Mouse (Mus musculus): ENCODE measurements around the gene Alg12. TPM values are rescaled to one million over a fixed set of nuclear protein-coding genes. Genes with fewer than 3 reads are reported as not detected.

Gene Alg12
- polyA plus RNA-seq, 1 experiment from 2014 or later = 8.1 TPM

DNA sequence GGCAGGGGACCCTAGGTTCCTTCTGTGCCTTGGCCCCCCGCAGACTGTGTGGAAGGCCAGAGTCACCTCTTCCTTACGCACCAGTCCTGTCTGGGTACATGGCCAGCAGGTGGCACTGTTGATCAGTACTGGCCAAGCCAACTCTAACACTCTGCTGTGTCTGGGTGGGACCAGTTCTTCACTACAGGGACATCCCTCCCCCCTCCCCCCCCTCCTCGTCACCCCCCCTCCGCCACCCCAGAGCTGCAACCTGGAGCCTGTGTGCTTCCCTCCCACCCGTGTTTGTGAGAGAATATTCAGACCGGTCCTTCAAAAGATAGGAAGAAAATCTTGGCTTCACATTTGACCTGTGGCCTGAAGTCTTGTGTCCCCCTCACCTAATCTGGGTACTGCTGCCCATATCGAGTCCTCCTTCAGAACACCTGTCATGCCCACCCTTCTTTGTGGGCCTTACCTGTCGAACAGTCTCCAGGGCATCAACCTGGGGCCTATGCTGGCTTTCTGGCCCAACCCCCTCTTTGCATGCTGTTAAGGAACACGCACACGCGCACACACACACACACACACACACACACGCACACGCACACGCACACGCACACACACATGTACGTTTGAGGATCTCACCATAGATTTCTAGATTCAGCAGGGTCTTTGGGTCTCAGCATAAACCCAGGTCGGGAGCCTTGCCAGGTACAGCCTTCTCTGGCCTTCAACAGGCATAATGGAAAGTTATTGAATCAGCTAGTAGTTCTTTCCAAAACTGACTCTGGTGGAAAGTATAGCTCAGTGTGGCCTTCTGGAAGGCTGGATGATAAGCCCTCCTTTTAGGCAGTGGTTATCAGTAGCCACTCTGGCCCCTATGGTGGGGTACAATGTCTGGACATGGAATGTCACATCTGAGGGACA lies 9.9 kb upstream of the Alg12 start:
- Histone ChIP-seq H3K27ac (replicated peaks; ENCODE audit: low read depth, low read length) (no peak overlapping the region), H3K4me2 (ENCODE audit: low read length) (no peak overlapping the region), H3K9ac (replicated peaks; ENCODE audit: low read length) (no peak overlapping the region), H3K27me3 (ENCODE audit: control insufficient read depth, insufficient read depth, low read length) (no peaks in the 10 kb centered on the region), H3K36me3 (ENCODE audit: control insufficient read depth, insufficient read depth, low read length) (peaks cover 32% of the 10 kb centered on the region), H3K9me3 (ENCODE audit: control insufficient read depth, low read length) (no peaks in the 10 kb centered on the region), H3K4me1 (ENCODE audit: control insufficient read depth, insufficient read depth, low read length) (no peaks in the 10 kb centered on the region), H3K4me3 (replicated peaks; ENCODE audit: low read depth, low read length) (no peak overlapping the region)
- WGBS = 57% methylated on average over 17 of the region's 17 CpGs
- peak; percentile 87 for ATAC-seq (ENCODE audit: low FRiP score, low TSS enrichment)
- peak; percentile 92 for DNase-seq

DNA sequence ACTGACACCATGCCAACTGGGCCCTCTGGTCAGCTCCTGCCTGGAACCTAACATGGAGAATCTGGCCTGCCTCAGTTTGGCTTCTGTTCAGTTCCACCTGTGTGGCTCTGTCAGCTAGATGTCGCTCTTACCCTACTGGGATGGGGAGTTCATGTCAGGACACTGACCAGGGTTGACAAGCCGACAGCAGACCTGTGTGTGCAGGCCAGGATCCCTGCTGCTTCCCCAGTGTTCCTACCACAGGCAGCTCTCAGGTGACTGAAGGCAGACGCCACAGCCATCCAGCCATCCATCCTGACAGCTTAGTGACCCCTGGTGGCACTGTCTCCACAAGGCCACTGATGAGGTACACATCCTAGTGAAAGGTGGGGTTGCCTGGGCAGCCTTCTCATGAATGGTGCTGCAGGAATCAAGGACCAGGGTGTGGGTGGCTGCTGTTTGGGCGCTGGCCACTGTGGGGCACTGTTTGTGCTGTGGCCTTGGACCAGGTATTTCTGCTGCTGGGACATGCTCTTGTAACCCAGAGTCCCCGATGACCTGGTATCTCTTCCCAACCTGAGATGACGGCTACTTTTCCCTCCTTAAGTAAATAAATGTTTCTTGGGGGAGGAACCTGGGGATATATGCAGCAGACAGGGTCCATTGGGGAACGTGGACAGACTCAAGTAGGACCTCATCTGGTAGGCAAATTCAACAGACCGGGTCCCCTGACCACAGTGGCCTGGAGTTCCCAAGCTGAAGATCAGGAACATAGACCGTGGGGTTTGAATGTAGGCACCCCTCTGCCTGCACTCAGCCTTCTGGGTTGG lies 9.1 kb upstream of the Alg12 start:
- 0 out of 2 replicates have a peak, but pooled peaks have one; percentile 40 for ATAC-seq (ENCODE audit: low FRiP score, low TSS enrichment)
- 26% methylated on average over 9 of the region's 9 CpGs for WGBS
- peaks cover 41% of the 10 kb centered on the region for H3K36me3 ChIP-seq (ENCODE audit: control insufficient read depth, insufficient read depth, low read length)
- H3K9me3 ChIP-seq (ENCODE audit: control insufficient read depth, low read length) = no peaks in the 10 kb centered on the region
- H3K27ac ChIP-seq (replicated peaks; ENCODE audit: low read depth, low read length) = no peak overlapping the region
- no peaks in the 10 kb centered on the region for H3K4me1 ChIP-seq (ENCODE audit: control insufficient read depth, insufficient read depth, low read length)
- no peak overlapping the region for H3K9ac ChIP-seq (replicated peaks; ENCODE audit: low read length)
- peak; percentile 53 for DNase-seq
- H3K4me3 ChIP-seq (replicated peaks; ENCODE audit: low read depth, low read length) = no peak overlapping the region
- H3K27me3 ChIP-seq (ENCODE audit: control insufficient read depth, insufficient read depth, low read length) = no peaks in the 10 kb centered on the region
- no peak overlapping the region for H3K4me2 ChIP-seq (ENCODE audit: low read length)

DNA sequence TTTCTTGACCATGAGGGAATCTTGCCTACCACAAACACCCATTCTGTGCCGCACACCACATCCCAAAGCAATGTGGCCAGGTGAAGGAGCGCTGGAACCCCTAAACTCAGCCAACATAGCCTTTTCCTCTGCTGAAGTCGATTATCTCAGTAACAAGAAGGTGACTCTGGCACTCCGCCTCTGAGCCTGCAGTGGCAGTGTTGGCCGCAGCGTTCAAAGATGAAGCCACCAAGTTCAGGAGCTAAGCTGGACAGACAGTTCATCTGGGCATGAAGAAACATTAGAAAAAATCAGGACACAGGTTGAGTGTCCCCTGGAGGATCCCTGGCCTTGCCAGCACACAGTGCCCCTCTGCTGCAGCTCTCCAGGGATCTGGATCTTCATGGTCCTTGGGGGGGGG lies 8.3 kb upstream of the Alg12 start:
- H3K4me3 ChIP-seq (replicated peaks; ENCODE audit: low read depth, low read length) = no peak overlapping the region
- no peak for DNase-seq
- no peaks in the 10 kb centered on the region for H3K4me1 ChIP-seq (ENCODE audit: control insufficient read depth, insufficient read depth, low read length)
- no peak overlapping the region for H3K4me2 ChIP-seq (ENCODE audit: low read length)
- H3K27me3 ChIP-seq (ENCODE audit: control insufficient read depth, insufficient read depth, low read length) = no peaks in the 10 kb centered on the region
- peaks cover 48% of the 10 kb centered on the region for H3K36me3 ChIP-seq (ENCODE audit: control insufficient read depth, insufficient read depth, low read length)
- WGBS = 95% methylated on average over 6 of the region's 6 CpGs
- H3K9me3 ChIP-seq (ENCODE audit: control insufficient read depth, low read length) = no peaks in the 10 kb centered on the region
- ATAC-seq (ENCODE audit: low FRiP score, low TSS enrichment) = no peak
- H3K27ac ChIP-seq (replicated peaks; ENCODE audit: low read depth, low read length) = no peak overlapping the region
- H3K9ac ChIP-seq (replicated peaks; ENCODE audit: low read length) = no peak overlapping the region

DNA sequence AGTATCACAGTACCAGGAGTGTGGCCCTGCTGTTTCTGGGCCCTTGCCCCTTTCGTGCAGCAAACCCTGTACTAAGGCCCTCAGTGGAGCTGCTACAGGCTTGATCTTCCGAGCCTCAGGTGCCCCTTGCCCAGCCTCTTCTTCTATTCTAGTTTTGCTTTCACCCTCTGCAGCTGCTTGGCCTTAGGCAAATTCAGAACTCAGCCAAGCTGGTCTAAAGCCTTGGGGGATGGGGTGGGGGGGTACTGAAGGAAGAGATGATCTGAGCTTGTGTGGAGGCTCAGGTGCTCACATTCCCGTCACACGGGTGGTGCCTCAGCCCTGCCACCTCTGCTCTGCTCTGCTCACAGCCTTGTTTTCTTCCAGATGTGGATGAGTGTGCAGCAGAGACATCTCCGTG lies 4.3 kb upstream of the Alg12 start:
- Histone ChIP-seq H3K36me3 (ENCODE audit: control insufficient read depth, insufficient read depth, low read length) (peaks cover 56% of the 10 kb centered on the region), H3K9me3 (ENCODE audit: control insufficient read depth, low read length) (no peaks in the 10 kb centered on the region), H3K4me1 (ENCODE audit: control insufficient read depth, insufficient read depth, low read length) (peaks cover 15% of the 10 kb centered on the region), H3K9ac (replicated peaks; ENCODE audit: low read length) (no peak overlapping the region), H3K27me3 (ENCODE audit: control insufficient read depth, insufficient read depth, low read length) (no peaks in the 10 kb centered on the region), H3K4me2 (ENCODE audit: low read length) (no peak overlapping the region), H3K27ac (replicated peaks; ENCODE audit: low read depth, low read length) (no peak overlapping the region), H3K4me3 (replicated peaks; ENCODE audit: low read depth, low read length) (no peak overlapping the region)
- no peak for DNase-seq
- ATAC-seq (ENCODE audit: low FRiP score, low TSS enrichment) = no peak
- WGBS = 96% methylated on average over 5 of the region's 5 CpGs

DNA sequence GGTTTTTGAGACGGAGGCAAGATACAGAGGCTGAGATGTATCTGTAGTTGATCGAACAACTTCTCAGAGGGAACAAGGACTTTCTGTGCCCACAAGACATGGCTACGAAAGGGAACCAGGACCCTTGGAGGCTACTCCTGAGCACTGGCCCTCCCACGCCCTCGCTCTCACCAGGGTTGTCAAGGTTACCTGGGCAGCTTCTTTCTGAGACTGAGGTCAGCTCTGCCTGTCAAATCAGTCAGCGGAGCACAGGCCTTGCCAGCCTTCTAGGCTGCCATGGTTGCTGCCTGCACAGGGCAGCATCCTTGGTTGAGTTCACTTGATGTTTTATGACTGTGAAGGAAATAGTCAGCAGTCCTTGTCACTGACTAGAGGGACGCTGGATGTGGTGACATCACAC lies 3.4 kb upstream of the Alg12 start:
- 95% methylated on average over 7 of the region's 7 CpGs for WGBS
- no peak overlapping the region for H3K9ac ChIP-seq (replicated peaks; ENCODE audit: low read length)

DNA sequence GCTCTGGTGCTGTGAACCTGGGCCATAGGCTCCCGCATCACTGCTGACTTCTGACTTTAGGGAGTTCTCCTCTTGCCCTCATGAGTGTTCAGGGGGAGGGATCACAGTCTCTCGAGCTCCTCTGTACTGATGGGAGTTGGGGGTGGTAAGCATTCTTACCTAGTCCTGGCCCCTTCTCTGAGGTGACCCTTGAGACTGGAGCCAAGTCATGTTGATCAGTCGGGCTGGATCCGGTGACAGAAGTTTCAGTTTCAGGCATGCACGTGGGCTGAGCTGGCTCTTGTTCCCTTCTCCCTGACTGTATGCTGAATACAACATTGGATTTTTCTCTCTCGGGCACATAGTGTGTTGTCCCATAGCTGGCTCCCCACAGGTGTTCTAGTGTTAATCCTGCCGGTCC lies 2.3 kb upstream of the Alg12 start:
- no peak overlapping the region for H3K4me3 ChIP-seq (replicated peaks; ENCODE audit: low read depth, low read length)
- WGBS = 86% methylated on average over 7 of the region's 7 CpGs
- peaks cover 17% of the 10 kb centered on the region for H3K4me1 ChIP-seq (ENCODE audit: control insufficient read depth, insufficient read depth, low read length)
- H3K9me3 ChIP-seq (ENCODE audit: control insufficient read depth, low read length) = no peaks in the 10 kb centered on the region
- H3K36me3 ChIP-seq (ENCODE audit: control insufficient read depth, insufficient read depth, low read length) = peaks cover 47% of the 10 kb centered on the region
- H3K27ac ChIP-seq (replicated peaks; ENCODE audit: low read depth, low read length) = no peak overlapping the region
- H3K27me3 ChIP-seq (ENCODE audit: control insufficient read depth, insufficient read depth, low read length) = no peaks in the 10 kb centered on the region
- DNase-seq (no peak), ATAC-seq (ENCODE audit: low FRiP score, low TSS enrichment) (no peak)
- H3K4me2 ChIP-seq (ENCODE audit: low read length) = no peak overlapping the region
- H3K9ac ChIP-seq (replicated peaks; ENCODE audit: low read length) = no peak overlapping the region

More for the DNA sequence above, 3.4 kb upstream of the Alg12 start:
- H3K4me1 ChIP-seq (ENCODE audit: control insufficient read depth, insufficient read depth, low read length) = peaks cover 17% of the 10 kb centered on the region
- no peak overlapping the region for H3K4me3 ChIP-seq (replicated peaks; ENCODE audit: low read depth, low read length)
- ATAC-seq (ENCODE audit: low FRiP score, low TSS enrichment) (no peak), DNase-seq (no peak)
- no peak overlapping the region for H3K4me2 ChIP-seq (ENCODE audit: low read length)
- H3K36me3 ChIP-seq (ENCODE audit: control insufficient read depth, insufficient read depth, low read length) = peaks cover 56% of the 10 kb centered on the region
- no peaks in the 10 kb centered on the region for H3K9me3 ChIP-seq (ENCODE audit: control insufficient read depth, low read length)
- H3K27ac ChIP-seq (replicated peaks; ENCODE audit: low read depth, low read length) = no peak overlapping the region
- no peaks in the 10 kb centered on the region for H3K27me3 ChIP-seq (ENCODE audit: control insufficient read depth, insufficient read depth, low read length)

DNA sequence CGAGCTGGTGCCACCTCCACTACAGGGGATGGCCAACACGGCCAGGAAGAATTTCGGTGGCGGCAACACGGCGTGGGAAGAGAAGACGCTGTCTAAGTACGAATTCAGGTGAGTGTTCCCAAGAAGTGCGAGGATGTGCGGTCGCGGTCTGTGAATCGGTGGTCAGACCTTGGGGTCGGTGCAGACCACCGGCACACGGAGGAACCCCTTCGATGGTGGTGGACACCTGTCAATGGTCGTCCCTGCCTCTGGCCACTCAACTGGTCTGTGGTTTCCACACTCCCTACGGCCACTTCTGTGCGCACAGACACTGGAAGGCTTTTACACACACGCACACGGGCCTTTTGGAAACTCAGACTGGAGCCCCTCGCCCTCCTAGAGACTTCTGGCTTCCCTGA lies 787 bp upstream of the Alg12 start:
- Histone ChIP-seq H3K4me1 (ENCODE audit: control insufficient read depth, insufficient read depth, low read length) (peaks cover 17% of the 10 kb centered on the region), H3K27me3 (ENCODE audit: control insufficient read depth, insufficient read depth, low read length) (no peaks in the 10 kb centered on the region), H3K27ac (replicated peaks; ENCODE audit: low read depth, low read length) (peak overlapping the region; percentile 60), H3K4me3 (replicated peaks; ENCODE audit: low read depth, low read length) (peak overlapping the region; percentile 96), H3K9ac (replicated peaks; ENCODE audit: low read length) (peak overlapping the region; percentile 78), H3K9me3 (ENCODE audit: control insufficient read depth, low read length) (no peaks in the 10 kb centered on the region), H3K4me2 (ENCODE audit: low read length) (peak overlapping the region; percentile 86), H3K36me3 (ENCODE audit: control insufficient read depth, insufficient read depth, low read length) (peaks cover 44% of the 10 kb centered on the region)
- no peak for ATAC-seq (ENCODE audit: low FRiP score, low TSS enrichment)
- DNase-seq = no peak
- WGBS = under 1% methylated on average over 23 of the region's 23 CpGs

DNA sequence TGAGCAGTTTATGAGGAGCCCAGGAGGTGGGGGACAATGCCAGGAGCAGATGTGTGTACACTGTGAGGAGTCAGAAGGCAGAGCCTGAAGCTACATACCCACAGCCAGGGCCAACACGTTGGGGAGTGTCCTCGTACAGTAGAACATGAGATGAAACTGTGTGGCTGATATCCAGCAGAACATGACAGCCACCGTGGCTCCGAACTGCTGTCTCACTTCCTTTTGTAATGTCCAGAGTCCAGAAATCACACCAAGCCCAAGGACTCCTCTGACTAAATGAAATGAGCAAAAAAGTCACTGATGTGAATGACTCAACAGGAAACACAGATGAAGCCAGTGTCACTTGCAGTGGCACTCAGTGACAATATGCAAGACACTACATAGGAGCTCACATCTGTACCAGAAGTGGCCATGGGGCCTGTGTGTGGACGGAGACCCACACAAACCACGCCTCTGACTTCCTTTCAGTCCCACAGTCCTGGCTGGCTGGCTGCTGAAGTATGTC lies 3.9 kb downstream of the Alg12 start:
- Histone ChIP-seq H3K4me2 (ENCODE audit: low read length) (no peak overlapping the region), H3K4me1 (ENCODE audit: control insufficient read depth, insufficient read depth, low read length) (peaks cover 7% of the 10 kb centered on the region), H3K4me3 (replicated peaks; ENCODE audit: low read depth, low read length) (no peak overlapping the region), H3K9ac (replicated peaks; ENCODE audit: low read length) (no peak overlapping the region), H3K27me3 (ENCODE audit: control insufficient read depth, insufficient read depth, low read length) (no peaks in the 10 kb centered on the region), H3K9me3 (ENCODE audit: control insufficient read depth, low read length) (no peaks in the 10 kb centered on the region), H3K27ac (replicated peaks; ENCODE audit: low read depth, low read length) (no peak overlapping the region), H3K36me3 (ENCODE audit: control insufficient read depth, insufficient read depth, low read length) (peaks cover 43% of the 10 kb centered on the region)
- ATAC-seq (ENCODE audit: low FRiP score, low TSS enrichment) (no peak), DNase-seq (no peak)
- 91% methylated on average over 6 of the region's 6 CpGs for WGBS

All from midbrain, embryonic 14.5 days (tissue).